Mouse (Mus musculus) T-helper 17 cell (primary cell): ENCODE measurements around the gene Trip12.

Experiments used
- in situ Hi-C, 2 experiments: fragments of 300-600 bp; cut with MboI, MseI; formaldehyde crosslinking; loops; 1 replicate in 1 of 2; 2 replicates in 1 of 2; pipeline ENCODE4 v1.15.1; 2025; ENCODE audit warnings: high pct_unique_total_duplicates in 2 of 2

Gene Trip12

GRCm38 (mm10) chr1:84860360-84861254 lies 20.3 kb upstream of the Trip12 start:
- in situ Hi-C loops, result no loop called here

GRCm38 (mm10) chr1:84859597-84859996 lies 19.3 kb upstream of the Trip12 start:
- in situ Hi-C loops, result no loop called here

- in situ Hi-C loops, result no loop called here
These were observed 15.4 kb upstream of the Trip12 start for GRCm38 (mm10) chr1:84855756-84856155.

GRCm38 (mm10) chr1:84854966-84855365 lies 14.7 kb upstream of the Trip12 start:
- in situ Hi-C loops, result no loop called here

GRCm38 (mm10) chr1:84853721-84854120 lies 13.4 kb upstream of the Trip12 start:
- in situ Hi-C loops, result no loop called here

- in situ Hi-C loops, result no loop called here
These were observed 11.4 kb upstream of the Trip12 start for GRCm38 (mm10) chr1:84851512-84852235.

GRCm38 (mm10) chr1:84850471-84850870 lies 10.2 kb upstream of the Trip12 start:
- in situ Hi-C loops, result no loop called here

- in situ Hi-C loops, result loop anchor here in 1 of 2 experiments (10.0 kb wide), 1 partner anchor 905 kb away; no protein-coding TSS in a partner anchor
These were observed 9.5 kb upstream of the Trip12 start for GRCm38 (mm10) chr1:84849804-84850203.

- in situ Hi-C loops, result loop anchor here in 1 of 2 experiments (10.0 kb wide), 1 partner anchor 906 kb away; no protein-coding TSS in a partner anchor
These were observed 8.6 kb upstream of the Trip12 start for GRCm38 (mm10) chr1:84848801-84849455.

GRCm38 (mm10) chr1:84848335-84848734 lies 8.0 kb upstream of the Trip12 start:
- in situ Hi-C loops, result loop anchor here in 1 of 2 experiments (10.0 kb wide), 1 partner anchor 906 kb away; no protein-coding TSS in a partner anchor

GRCm38 (mm10) chr1:84847698-84848097 lies 7.4 kb upstream of the Trip12 start:
- in situ Hi-C loops, result loop anchor here in 1 of 2 experiments (10.0 kb wide), 1 partner anchor 907 kb away; no protein-coding TSS in a partner anchor

GRCm38 (mm10) chr1:84843366-84843765 lies 3.0 kb upstream of the Trip12 start:
- in situ Hi-C loops, result loop anchor here in 1 of 2 experiments (10.0 kb wide), 1 partner anchor 911 kb away; no protein-coding TSS in a partner anchor

- in situ Hi-C loops, result loop anchor here in 1 of 2 experiments (10.0 kb wide), 1 partner anchor 914 kb away; no protein-coding TSS in a partner anchor
These were observed 745 bp upstream of the Trip12 start for GRCm38 (mm10) chr1:84841061-84841460.

GRCm38 (mm10) chr1:84839309-84840017 lies 853 bp downstream of the Trip12 start, which contains the start of gene Fbxo36:
TSS of gene Fbxo36 (plus strand) at chr1:84839841.
- in situ Hi-C loops, result loop anchor here (5.0 to 10.0 kb wide), 2 partner anchors 82 to 915 kb away; no protein-coding TSS in a partner anchor

- in situ Hi-C loops, result loop anchor here in 1 of 2 experiments (5.0 kb wide), 1 partner anchor 81 kb away; no protein-coding TSS in a partner anchor
These were observed 1.6 kb downstream of the Trip12 start for GRCm38 (mm10) chr1:84838621-84839151.

- in situ Hi-C loops, result loop anchor here in 1 of 2 experiments (5.0 kb wide), 1 partner anchor 81 kb away; no protein-coding TSS in a partner anchor
These were observed 2.2 kb downstream of the Trip12 start for GRCm38 (mm10) chr1:84838156-84838555.

GRCm38 (mm10) chr1:84837523-84838145 lies 2.7 kb downstream of the Trip12 start:
- in situ Hi-C loops, result loop anchor here in 1 of 2 experiments (5.0 kb wide), 1 partner anchor 80 kb away; no protein-coding TSS in a partner anchor

- in situ Hi-C loops, result no loop called here
These were observed 15.2 kb downstream of the Trip12 start for GRCm38 (mm10) chr1:84825091-84825490.

GRCm38 (mm10) chr1:84817596-84817995 lies 22.7 kb downstream of the Trip12 start:
- in situ Hi-C loops, result no loop called here

GRCm38 (mm10) chr1:84803788-84804187 lies 36.5 kb downstream of the Trip12 start:
- in situ Hi-C loops, result no loop called here
